Mouse (Mus musculus) liver, adult 2 months (tissue): ENCODE data around the gene Acoxl.

Source experiments
- CTCF ChIP-seq: fragments of 200-500 bp; IDR thresholded peaks from 2 replicates; pipeline ENCODE4 v1.5.1; 2011; ENCODE audit warnings: low read depth, low read length, control low read depth
- POLR2A ChIP-seq: fragments of 200-500 bp; IDR thresholded peaks from 2 replicates; pipeline ENCODE4 v1.6.1; 2011; ENCODE audit warnings: low read length, control low read depth; ENCODE audit not compliant: insufficient read depth; ENCODE audit errors: extremely low read depth

DNA sequence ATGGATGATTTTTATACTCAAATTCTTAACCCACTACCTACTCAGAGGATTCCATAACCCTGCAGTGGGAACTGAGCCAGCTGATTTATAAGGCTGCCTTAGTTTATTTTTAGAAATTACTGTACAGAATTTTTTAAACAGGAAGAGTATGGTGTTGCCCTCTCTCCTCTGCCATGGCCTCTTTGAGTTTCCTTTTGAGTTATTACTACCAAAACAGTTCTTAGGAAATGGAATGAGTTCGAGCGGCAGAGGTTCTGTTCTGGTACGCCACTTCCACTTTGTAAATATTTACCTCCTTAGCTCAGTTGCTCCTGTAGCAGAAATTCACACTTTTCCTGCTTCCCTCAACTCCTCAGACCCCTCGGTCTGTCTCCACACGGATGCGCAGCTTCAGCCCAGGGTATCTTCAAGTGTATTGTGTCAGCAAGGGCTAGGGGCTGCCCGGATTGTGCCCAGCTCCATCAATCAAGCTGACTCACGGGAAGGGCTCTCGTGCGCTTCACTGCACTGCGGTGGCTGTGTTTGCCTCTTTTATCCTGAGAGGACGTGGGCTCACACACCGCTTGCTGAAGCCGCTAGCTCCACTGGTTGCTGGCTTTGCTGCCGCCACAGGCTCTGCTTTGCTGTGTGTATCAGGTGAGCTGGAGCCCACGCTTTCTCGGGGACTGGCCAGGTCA, 320.2 kb downstream of the Acoxl start:
- TF ChIP-seq CTCF: no peak
- no peak for TF ChIP-seq POLR2A
